Mouse (Mus musculus) bone marrow, adult 2 months (tissue): Measurements from ENCODE around the gene Kalrn.

Experiments used
- CTCF ChIP-seq: fragments of 200-500 bp; IDR thresholded peaks from 2 replicates; pipeline ENCODE4 v1.5.1; 2011; ENCODE audit warnings: low read length, control low read depth; ENCODE audit not compliant: control insufficient read depth, insufficient read depth
- POLR2A ChIP-seq: fragments of 200-500 bp; IDR thresholded peaks from 2 replicates; pipeline ENCODE4 v1.6.1; 2011; ENCODE audit warnings: low read depth, mild to moderate bottlenecking, control low read depth, low read length, borderline replicate concordance; ENCODE audit not compliant: control insufficient read depth

GRCm38 (mm10) chr16:34372103-34372741 lies 201.1 kb downstream of the Kalrn start:
- TF ChIP-seq CTCF: no peak
- no peak for TF ChIP-seq POLR2A
